Mouse (Mus musculus): ENCODE measurements around the gene Tmem190. TPM values are rescaled to one million over a fixed set of nuclear protein-coding genes. Genes with fewer than 3 reads are reported as not detected.
"Not testable (repeated sequence)": the region's sequence is repeated elsewhere in the genome, so short reads cannot be mapped to it uniquely, and the experiment has no call there.

Tmem190 gene
- total RNA-seq, 1 experiment from 2014 or later = not detected

- no peak for ATAC-seq (replicated peaks; ENCODE audit: insufficient number of reproducible peaks, low FRiP score, low TSS enrichment, poor library complexity, severe bottlenecking)
Measured at GRCm38 (mm10) chr7:4802247-4802646, 19.5 kb downstream of the Tmem190 start.

GRCm38 (mm10) chr7:4806716-4807115 is 24.0 kb downstream of the Tmem190 start:
- peak; percentile 48; the same call in 1 of the 2 replicates for ATAC-seq (replicated peaks; ENCODE audit: insufficient number of reproducible peaks, low FRiP score, low TSS enrichment, poor library complexity, severe bottlenecking)

- ATAC-seq (replicated peaks; ENCODE audit: insufficient number of reproducible peaks, low FRiP score, low TSS enrichment, poor library complexity, severe bottlenecking) = not testable (repeated sequence)
Measured at GRCm38 (mm10) chr7:4811131-4811530, 28.4 kb downstream of the Tmem190 start.

- no peak for ATAC-seq (replicated peaks; ENCODE audit: insufficient number of reproducible peaks, low FRiP score, low TSS enrichment, poor library complexity, severe bottlenecking)
Measured at GRCm38 (mm10) chr7:4811842-4812302, 29.1 kb downstream of the Tmem190 start.

- peak; percentile 94 for ATAC-seq (replicated peaks; ENCODE audit: insufficient number of reproducible peaks, low FRiP score, low TSS enrichment, poor library complexity, severe bottlenecking)
Measured at GRCm38 (mm10) chr7:4812303-4813104, 29.8 kb downstream of the Tmem190 start, which contains the start of gene Ube2s. Gene Ube2s, minus strand, starts transcription at chr7:4812590.

- ATAC-seq (replicated peaks; ENCODE audit: insufficient number of reproducible peaks, low FRiP score, low TSS enrichment, poor library complexity, severe bottlenecking) = no peak
Measured at GRCm38 (mm10) chr7:4813105-4813791, 30.5 kb downstream of the Tmem190 start.

- ATAC-seq (replicated peaks; ENCODE audit: insufficient number of reproducible peaks, low FRiP score, low TSS enrichment, poor library complexity, severe bottlenecking) = no peak
Measured at GRCm38 (mm10) chr7:4816559-4816958, 33.8 kb downstream of the Tmem190 start.

GRCm38 (mm10) chr7:4820925-4821324 is 38.2 kb downstream of the Tmem190 start:
- not testable (repeated sequence) for ATAC-seq (replicated peaks; ENCODE audit: insufficient number of reproducible peaks, low FRiP score, low TSS enrichment, poor library complexity, severe bottlenecking)

- ATAC-seq (replicated peaks; ENCODE audit: insufficient number of reproducible peaks, low FRiP score, low TSS enrichment, poor library complexity, severe bottlenecking) = no peak
Measured at GRCm38 (mm10) chr7:4821690-4822089, 39.0 kb downstream of the Tmem190 start.

GRCm38 (mm10) chr7:4822162-4822907 is 39.6 kb downstream of the Tmem190 start:
- no peak for ATAC-seq (replicated peaks; ENCODE audit: insufficient number of reproducible peaks, low FRiP score, low TSS enrichment, poor library complexity, severe bottlenecking)

- ATAC-seq (replicated peaks; ENCODE audit: insufficient number of reproducible peaks, low FRiP score, low TSS enrichment, poor library complexity, severe bottlenecking) = no peak
Measured at GRCm38 (mm10) chr7:4825365-4825764, 42.6 kb downstream of the Tmem190 start.

- ATAC-seq (replicated peaks; ENCODE audit: insufficient number of reproducible peaks, low FRiP score, low TSS enrichment, poor library complexity, severe bottlenecking) = no peak
Measured at GRCm38 (mm10) chr7:4830476-4830875, 47.7 kb downstream of the Tmem190 start.

Other genes with a start within 250 kb of the Tmem190 start
- gene Syt5, start 235.4 kb upstream of the Tmem190 start, total RNA-seq (2017) = not detected in 3 replicates
- 0.39 TPM in 1 of 3 replicates, not detected in the others for gene Ptprh, start 178.9 kb upstream of the Tmem190 start, total RNA-seq (2017)
- 18.1 to 27.9 TPM (median 21.7 TPM) in 3 replicates for gene Tmem86b, start 151.5 kb upstream of the Tmem190 start, total RNA-seq (2017)
- gene Ppp6r1, start 123.9 kb upstream of the Tmem190 start, total RNA-seq (2017) = 101 to 191 TPM (median 127 TPM) in 3 replicates
- 12.9 to 47.3 TPM (median 16.6 TPM) in 3 replicates for gene Hspbp1, start 97.9 kb upstream of the Tmem190 start, total RNA-seq (2017)
- not detected in 3 replicates for gene Brsk1, start 92.3 kb upstream of the Tmem190 start, total RNA-seq (2017)
- gene Tmem150b, start 57.7 kb upstream of the Tmem190 start, total RNA-seq (2017) = 5.6 to 6.8 TPM (median 6.4 TPM) in 3 replicates
- gene Kmt5c, start 42.8 kb upstream of the Tmem190 start, total RNA-seq (2017) = 25.1 to 60.4 TPM (median 38.0 TPM) in 3 replicates
- 4.7 TPM in 1 of 3 replicates, not detected in the others for gene Cox6b2, start 29.8 kb upstream of the Tmem190 start, total RNA-seq (2017)
- gene Fam71e2, start 11.6 kb upstream of the Tmem190 start, total RNA-seq (2017) = not detected in 3 replicates
- gene Il11, start 78 bp upstream of the Tmem190 start, total RNA-seq (2017) = not detected in 3 replicates
- 0.53 to 1.5 TPM (median 1.2 TPM) in 3 replicates for gene Tmem238, start 6.7 kb downstream of the Tmem190 start, total RNA-seq (2017)
- gene Rpl28, start 9.9 kb downstream of the Tmem190 start, total RNA-seq (2017) = 260 to 549 TPM (median 279 TPM) in 3 replicates
- 96.9 to 129 TPM (median 127 TPM) in 3 replicates for gene Ube2s, start 29.7 kb downstream of the Tmem190 start, total RNA-seq (2017)
- gene Shisa7, start 61.8 kb downstream of the Tmem190 start, total RNA-seq (2017) = 0.11 TPM in 1 of 3 replicates, not detected in the others
- gene Isoc2b, start 87.3 kb downstream of the Tmem190 start, total RNA-seq (2017) = 7.1 to 45.7 TPM (median 35.7 TPM) in 3 replicates
- 4.5 to 8.4 TPM (median 7.9 TPM) in 3 replicates for gene Isoc2a, start 94.2 kb downstream of the Tmem190 start, total RNA-seq (2017)
- gene Gm36210, start 123.6 kb downstream of the Tmem190 start, total RNA-seq (2017) = not detected in 3 replicates
- gene Zfp628, start 132.3 kb downstream of the Tmem190 start, total RNA-seq (2017) = 2.6 to 6.0 TPM (median 5.9 TPM) in 3 replicates
- gene Nat14, start 139.1 kb downstream of the Tmem190 start, total RNA-seq (2017) = 0.49 TPM in 1 of 3 replicates, not detected in the others
- gene Ssc5d, start 142.8 kb downstream of the Tmem190 start, total RNA-seq (2017) = not detected in 3 replicates
- not detected in 3 replicates for gene Sbk2, start 181.5 kb downstream of the Tmem190 start, total RNA-seq (2017)
- gene Sbk3, start 188.2 kb downstream of the Tmem190 start, total RNA-seq (2017) = not detected in 3 replicates
- gene Zfp579, start 213.2 kb downstream of the Tmem190 start, total RNA-seq (2017) = 1.2 to 2.5 TPM (median 1.3 TPM) in 3 replicates
- gene Zfp524, start 231.5 kb downstream of the Tmem190 start, total RNA-seq (2017) = 4.4 to 12.1 TPM (median 5.1 TPM) in 3 replicates
- 12.5 to 26.2 TPM (median 14.6 TPM) in 3 replicates for gene Fiz1, start 231.8 kb downstream of the Tmem190 start, total RNA-seq (2017)
- not detected in 3 replicates for gene Gm44973, start 232.6 kb downstream of the Tmem190 start, total RNA-seq (2017)
- 20.1 to 30.4 TPM (median 22.9 TPM) in 3 replicates for gene Zfp865, start 237.4 kb downstream of the Tmem190 start, total RNA-seq (2017)
- not detected in 3 replicates for gene Ccdc106, start 237.6 kb downstream of the Tmem190 start, total RNA-seq (2017)